Mouse (Mus musculus) cerebellum, adult (tissue): ENCODE results near the gene Alpk1.

Source experiments
- ATAC-seq: cut with Nextera tagmentation; 2 replicates; pipeline ENCODE4 v1.9.2; 2017; ENCODE audit warnings: mild to moderate bottlenecking, moderate library complexity, mixed read lengths; ENCODE audit not compliant: insufficient number of reproducible peaks, low FRiP score, low TSS enrichment

Gene Alpk1

DNA sequence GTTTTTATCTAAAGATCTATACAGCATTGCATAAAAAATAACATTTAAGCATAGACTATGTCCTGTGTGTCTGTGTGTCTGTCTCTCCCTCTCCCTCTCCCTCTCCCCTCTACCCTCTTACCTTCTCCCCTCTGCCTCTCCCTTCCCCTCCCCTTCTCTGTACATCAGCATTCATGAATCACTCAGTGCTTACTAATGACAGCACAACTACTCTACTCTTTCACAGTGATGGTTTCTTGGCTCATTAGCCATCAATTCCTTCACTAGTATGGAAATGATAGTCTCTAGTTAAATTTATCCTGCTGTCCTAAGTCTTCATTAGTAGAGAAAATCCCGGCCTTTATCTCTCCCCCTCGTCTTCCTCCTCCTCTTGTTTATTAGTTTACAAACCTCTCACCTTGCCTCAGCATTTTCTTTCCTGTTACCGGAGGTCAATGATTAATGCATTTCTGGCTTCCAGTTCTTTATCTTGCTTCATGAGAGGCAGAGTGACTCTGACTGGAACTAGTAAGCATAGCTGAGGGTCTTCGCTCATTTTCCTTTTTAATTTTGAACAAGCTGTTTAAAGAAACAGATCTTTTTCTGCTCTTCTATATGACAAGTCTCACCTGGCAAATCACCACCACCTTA, 79.0 kb downstream of the Alpk1 start:
- no peak for ATAC-seq

DNA sequence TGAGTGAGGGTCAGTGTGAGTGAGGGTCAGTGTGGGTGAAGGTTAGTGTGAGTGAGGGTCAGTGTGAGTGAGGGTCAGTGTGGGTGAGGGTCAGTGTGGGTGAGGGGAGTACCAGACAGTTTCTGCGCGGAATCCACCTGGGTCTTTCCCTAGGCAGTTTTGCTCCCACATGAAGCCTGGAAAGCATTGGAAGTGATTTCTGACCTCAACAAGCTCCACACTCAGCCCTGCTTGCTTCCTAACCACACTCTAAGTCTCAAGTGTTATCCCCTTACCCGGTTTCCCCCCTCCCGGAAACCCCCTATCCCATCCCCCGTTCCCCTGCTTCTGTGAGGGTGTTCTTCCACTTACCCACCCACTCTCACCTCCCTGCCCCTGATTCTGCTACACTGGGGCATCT, 81.7 kb downstream of the Alpk1 start:
- ATAC-seq: no peak

DNA sequence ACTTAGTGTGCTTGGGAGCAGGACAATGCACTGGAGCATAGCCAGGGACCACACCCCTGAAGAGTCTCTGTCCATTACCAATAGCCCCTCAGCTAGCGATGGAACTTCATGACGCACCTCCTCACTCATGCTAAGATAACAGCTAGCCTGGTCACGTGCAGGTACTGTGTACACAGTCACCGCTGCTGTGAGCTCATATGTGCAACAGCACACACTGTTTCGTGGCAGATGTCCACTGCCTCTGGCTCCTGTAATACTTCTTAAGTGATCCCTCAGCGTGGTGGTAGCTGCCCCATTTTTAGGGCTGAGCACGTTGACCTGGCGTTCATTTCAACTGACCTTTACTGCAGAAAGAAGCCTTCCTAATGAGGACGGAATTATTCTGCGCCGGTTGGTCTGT, 83.8 kb downstream of the Alpk1 start:
- no peak for ATAC-seq

DNA sequence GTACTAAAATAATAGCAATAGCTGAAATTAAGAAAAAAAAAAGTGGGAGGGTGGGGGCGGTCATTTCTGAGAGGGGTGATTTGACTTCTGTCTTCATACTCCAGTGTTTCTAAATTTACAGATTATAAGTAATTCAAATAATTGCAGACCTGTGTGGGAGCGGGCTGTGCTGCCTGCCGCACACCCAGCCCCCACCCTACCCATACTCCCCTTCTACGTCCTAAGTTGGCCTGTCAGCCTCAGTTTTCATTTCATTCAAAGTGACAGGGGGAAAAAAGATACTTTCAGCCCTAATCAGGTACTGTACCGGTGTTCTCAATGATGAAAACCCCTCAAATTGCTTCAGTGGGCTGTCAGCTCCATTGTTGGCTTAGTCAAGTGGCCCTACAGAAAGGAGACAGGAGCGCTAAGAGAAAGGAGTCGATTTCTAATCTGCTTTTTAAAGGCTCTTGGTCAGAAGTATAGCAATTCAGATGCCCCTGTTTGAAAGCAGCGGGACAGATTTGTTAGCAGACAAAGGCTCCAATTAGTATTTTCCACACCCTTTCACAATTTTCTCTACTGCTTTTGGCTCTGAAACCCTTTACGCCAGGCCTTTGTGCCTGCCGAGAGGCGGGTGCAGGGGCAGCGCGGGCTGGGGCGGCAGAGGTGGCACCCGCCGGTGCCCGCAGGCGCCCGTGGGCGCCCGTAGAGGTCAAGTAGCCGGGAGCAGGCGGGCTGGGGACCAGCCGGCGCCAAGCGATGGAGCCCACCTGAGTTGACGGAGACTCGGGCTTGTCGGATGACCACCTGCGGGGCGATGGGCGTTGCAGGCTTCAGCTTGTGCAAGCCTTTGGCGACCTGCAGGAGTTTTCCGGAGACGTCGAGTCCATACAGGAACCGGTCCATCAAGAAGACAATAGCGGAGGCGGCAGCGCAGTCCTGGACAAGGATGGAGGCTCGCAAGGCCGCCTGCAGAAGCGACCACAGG, 85.2 kb downstream of the Alpk1 start:
- 0 out of 2 replicates have a peak, but pooled peaks have one; percentile 40 for ATAC-seq

DNA sequence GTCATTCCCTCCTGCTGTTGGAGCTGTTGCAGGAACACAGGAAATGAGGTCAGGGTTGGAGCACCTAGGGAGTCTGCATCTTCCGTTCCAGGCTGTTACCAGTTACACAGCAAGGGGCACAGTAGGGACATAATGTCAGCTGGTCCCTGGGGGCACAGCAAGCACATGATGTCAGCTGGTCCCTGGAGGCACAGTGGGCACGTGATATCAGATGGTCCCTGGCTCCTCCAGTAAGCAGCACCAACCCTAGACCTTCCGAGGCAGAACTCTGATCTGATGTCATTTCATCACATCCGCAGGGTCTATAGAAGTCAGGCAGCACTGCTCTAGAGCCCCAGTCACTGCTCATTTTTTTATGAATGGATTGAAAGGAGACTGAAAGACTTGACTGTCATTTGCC, 89.1 kb downstream of the Alpk1 start:
- ATAC-seq: no peak

DNA sequence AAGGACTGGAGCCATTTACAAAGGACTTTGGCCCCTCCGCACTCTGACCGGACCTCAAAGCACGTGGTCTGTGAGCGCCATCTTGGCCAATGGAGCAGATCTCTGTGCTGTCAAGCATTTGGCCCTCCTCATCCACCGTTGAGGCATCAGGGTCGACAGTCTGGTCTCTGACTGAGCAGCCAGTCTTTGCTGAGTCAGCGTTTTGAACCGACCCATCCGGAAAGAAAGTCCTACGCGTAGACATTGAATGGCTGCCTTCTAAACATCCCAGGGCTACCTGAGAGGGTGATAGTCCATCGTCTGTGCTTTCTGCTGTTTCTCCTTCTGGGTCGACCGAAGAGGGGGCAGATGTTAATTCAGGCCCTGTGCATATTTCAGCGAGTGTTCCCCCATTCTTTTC, 100.6 kb downstream of the Alpk1 start:
- no peak for ATAC-seq

DNA sequence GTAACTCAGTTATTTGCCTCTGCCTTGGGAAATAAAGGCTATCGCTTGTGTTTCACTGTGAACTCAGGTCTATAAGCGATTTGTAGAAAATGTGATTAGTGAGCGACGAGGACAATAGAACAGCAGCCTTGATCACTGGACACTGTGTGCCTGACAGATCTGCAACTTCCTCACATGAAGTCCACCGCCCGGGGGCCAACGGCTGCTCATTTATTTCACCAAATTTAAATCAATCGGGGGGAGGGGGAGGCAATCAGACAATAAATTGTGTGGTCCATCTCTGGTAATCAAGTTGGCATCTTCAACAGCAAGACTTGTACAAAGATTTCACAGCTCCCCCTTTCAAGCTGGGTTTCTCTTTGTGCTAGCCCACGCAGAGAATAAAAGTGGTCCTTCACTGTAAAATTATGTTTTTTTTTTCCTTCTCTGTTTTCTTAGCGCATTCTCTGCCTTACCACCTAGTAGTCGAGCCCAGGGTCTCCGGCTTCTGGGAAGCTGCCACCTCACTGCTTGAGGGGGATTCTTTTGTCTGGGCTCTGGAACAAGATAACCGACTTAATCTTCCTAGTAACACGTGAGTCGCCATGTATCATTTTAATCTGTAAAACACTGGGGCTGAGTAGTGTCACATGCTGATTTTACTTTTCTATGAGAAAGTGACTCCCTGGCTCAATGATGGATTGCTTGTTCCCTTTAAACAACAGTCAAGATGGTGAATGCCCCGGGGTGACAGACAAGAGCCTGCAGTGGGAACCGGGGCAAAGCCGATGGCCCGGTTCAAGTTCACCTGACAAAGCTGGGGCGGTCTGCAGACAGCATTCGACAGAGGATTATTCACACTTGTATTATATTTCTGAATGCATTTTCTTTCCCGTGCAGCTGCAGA, 118.4 kb downstream of the Alpk1 start:
- no peak for ATAC-seq

DNA sequence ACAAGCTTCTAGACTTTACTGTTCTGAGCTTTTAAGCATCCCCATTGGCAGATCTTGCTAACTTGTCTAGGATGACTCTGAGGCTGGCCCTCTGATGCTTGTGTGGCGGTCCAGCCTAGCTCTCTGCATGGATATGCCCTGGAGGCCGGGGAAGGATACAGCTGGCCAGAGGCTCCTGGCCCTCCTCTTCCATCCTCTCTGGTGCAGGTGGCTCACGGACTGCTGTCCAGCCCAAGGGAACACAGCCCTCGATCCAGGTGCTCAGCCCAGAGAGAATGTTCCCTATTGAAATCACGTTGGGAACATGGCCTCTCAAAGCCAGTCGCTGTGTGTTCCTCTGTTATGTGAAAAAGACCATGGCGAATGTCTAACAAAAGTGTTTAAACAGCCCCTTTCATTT, 119.6 kb downstream of the Alpk1 start:
- ATAC-seq: no peak

DNA sequence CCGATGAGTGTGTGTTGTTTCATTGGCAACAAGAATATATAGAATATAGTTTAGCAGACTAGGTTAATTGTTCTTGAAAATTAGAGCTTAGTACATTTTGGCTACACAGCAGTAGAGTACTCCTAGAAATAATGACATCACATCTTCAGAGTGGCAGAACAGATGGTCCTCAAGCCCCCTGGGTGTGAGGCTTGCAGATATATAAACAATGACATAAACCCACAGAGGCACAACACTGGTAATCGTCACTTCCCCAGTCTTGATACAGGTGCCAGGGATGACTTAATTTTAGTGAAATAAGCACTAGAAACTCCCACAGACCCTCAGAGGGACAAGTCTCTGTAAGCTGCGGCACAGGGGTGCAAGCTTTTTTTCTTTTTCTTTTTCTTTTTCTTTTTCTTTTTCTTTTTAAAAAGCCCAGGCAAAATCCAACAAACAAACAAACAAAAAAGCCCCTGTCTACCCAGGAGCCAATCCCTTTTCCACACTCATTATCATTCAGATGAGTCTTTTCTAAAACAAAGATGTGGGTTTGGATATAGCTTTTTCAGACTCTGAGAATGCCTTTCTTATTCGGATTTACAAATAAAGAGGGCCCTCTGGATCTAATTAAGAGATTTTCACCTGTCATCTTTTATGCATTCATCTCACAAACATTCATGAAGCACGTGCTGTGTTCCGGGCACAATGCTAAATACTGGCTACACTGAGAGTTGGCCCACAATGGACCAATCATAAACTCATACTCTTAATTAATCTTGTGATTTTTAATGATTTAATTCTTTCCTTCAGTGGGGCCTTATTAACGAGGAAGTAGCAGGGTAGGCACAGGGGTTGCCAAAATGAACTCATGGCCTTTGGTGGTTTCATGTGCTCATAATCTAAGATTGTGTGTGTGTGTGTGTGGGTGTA, 128.3 kb downstream of the Alpk1 start:
- no peak for ATAC-seq

DNA sequence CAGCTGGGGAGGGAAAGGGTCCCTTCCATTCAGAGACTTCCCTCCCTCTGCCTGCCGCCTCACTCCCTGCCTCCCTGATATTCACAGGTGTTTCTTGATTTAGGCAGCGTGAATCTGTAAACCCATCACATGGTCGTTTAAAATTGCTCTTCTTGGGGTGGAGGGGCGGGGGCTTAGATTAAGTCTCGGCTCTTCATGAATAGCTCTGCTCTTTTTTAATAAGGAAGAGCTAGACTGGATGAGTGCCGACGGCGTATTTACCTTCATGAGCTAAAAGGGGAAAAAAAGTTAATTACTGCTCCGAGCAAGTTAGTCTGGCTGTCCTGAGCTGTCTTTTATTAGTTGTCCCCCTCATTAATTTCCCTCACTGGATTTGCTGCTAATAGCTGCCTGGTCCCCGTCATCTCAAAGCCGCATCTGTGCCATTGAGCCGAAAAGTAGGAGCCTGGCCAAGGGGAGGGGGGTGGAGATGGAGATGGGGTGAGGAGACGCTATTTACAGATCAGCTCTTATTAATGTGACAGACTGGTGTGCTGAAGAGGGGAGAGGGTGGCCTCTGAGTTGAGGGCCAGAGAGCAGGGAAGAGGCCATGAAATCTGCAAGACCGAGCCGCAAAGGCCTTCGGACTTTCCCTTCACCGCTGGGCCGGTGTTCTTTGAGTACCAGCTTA, 134.0 kb downstream of the Alpk1 start:
- no peak for ATAC-seq

DNA sequence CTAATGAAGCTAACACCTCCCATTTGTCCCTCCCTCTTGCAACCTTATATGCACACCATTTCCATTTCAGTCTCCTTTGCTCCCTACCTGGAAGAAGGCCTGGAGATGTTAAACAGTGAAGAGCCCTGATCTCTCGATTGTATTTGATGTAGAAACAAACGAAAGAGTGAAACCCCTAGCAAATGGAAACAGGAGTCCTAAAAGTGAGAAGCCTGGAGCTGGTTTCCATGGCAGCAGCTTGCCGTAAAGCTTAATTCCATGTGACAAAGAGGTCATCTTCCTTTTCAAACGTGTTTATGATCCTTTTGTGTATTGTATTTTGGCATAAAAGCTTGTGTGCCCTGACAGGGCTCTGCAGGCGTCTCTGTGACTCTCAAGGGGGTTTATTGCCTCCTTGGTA, 138.1 kb downstream of the Alpk1 start:
- ATAC-seq: no peak

DNA sequence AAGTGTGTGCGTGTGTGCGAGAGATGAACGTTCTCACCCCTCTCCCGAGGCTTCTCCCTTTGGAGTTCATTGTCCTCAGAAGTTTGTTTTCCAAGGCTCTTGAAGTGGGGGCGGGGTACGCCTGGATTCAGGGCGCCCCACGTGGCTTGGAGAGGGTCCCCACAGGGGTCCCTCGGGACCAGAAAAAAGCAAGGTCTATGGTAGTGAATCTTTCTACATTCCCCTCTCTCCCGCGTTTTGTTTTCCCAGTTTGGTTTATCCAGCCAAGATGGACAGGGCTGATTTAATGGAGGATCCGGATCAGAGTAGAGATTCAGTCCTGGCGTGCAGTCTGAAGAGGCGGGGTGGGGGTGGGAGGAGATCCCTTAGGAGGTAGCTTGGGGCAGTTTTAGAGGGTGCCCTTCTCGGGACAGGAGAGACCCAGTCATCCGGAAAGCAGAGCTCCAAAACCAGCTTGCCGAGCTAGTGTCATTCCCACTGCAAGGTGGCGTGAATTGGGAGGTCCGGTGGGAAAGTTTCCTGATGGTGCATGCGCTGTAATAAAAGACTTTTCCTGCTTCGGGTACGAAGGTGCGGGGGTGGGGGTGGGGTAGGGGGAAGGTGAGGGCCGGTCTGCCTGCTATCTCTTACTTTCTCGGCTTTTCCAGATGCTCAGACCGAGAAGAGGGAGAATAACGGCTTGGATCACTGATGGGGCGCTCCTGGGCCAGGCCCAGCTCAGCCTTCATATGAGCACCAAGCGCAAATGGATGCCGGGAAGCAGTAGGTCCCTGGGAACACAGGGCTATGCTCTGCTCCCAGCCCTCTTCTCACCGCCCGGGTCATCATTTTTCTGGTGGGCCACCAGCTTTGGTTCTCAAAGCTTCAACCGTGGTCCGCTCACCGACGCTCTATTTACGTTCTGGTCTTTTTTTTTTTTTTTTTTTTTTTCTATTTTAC, 139.3 kb downstream of the Alpk1 start:
- no peak for ATAC-seq

DNA sequence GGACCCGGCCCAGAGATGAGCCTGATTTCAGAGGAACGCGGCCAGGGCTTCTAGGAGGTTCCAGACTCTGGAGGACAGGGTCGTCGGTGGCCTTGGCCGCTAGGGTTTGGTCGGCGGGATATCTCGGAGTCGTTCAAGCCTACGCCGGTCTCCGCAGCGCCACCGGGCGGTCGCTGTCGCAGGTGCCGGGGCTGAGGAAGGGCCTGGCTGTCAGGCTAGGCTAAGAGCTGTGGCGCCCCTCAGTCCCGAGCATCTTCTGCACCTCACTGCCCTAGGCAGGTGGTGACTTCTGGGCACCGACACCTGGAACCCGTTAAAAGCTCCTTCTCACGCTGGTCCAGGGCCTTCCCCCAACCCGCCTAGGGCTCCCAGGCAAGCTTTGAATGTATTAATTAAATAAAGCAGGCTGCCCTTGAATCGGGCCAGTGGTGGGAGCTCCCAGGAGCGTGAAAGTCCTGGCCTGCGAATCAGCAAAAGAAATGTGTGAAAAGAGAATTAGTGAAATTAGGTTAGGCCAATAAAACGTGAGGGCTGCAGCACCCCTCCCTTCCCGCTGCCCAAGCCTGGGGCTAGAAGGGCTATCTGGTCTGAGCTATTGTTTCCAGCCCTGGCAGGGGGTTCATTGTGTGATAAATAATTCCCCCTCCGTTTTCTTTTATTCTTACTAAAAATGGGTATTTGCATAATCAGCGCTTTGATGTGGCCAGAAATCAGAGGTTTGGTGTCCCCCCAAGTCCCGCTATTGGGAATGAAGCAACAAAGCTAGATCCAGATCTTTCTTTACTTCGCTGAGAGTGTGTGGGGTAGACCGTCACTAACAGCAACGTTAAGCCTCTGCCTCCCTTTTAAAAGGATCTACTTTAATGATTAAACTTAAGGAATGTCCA, 140.2 kb downstream of the Alpk1 start:
- ATAC-seq: no peak

DNA sequence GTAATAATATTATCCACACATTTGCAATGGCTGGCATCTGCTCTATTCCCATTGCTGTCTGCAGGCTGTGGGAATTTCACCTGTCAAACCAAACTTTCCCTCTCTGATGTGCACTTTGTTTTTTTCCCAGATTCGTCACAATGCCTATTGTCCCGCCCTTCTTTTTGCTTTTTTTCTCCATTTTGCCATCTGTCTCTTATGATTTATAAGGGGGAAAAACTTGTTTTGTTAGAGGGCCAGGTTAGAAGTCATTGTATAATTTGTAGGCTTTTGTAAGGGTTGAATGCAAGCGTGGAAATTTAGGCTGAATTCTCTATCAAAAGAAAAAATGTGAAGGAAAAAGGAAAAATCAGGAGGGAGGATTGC, 145.4 kb downstream of the Alpk1 start:
- ATAC-seq: no peak

DNA sequence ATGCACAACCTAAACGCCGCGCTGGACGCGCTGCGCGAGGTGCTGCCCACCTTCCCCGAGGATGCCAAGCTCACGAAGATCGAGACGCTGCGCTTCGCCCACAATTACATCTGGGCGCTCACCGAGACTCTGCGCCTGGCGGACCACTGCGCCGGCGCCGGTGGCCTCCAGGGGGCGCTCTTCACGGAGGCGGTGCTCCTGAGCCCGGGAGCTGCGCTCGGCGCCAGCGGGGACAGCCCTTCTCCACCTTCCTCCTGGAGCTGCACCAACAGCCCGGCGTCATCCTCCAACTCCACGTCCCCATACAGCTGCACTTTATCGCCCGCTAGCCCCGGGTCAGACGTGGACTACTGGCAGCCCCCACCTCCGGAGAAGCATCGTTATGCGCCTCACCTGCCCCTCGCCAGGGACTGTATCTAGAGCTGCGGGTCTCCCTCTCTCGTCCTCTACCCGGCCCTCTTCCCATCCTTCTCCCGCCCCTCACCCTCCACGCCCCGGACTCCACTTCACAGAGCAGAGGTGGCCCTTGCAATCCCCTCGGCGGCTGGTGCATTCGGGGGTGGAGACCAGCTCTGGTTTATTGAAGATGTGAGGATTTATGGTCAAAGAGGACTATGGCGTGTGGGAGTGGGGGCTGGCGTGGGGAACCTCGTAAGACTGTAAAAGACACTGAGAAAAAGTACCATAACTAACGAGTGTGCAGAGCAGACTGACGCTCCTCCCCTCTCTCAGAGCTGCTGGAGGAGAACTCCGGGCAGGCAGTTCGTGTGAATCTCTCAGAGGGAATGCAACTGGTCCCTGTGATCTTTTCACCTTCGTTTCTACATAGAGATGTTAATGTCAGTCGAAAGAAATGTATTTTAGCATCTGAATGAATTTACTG, 146.0 kb downstream of the Alpk1 start:
- ATAC-seq: peak; percentile 65
